Mouse (Mus musculus) bone marrow, adult 2 months (tissue): ENCODE measurements around the gene Il12b.

Experiments used
- CTCF ChIP-seq: fragments of 200-500 bp; IDR thresholded peaks from 2 replicates; pipeline ENCODE4 v1.5.1; 2011; ENCODE audit warnings: low read length, control low read depth; ENCODE audit not compliant: control insufficient read depth, insufficient read depth
- POLR2A ChIP-seq: fragments of 200-500 bp; IDR thresholded peaks from 2 replicates; pipeline ENCODE4 v1.6.1; 2011; ENCODE audit warnings: low read depth, mild to moderate bottlenecking, control low read depth, low read length, borderline replicate concordance; ENCODE audit not compliant: control insufficient read depth

- TF ChIP-seq CTCF (no peak), POLR2A (no peak)
Measured at GRCm38 (mm10) chr11:44395401-44395800, 4.5 kb upstream of the Il12b start.
